Mouse (Mus musculus) left cerebral cortex, adult 2 months (tissue): ENCODE measurements around the gene Focad. TPM values are rescaled to one million over a fixed set of nuclear protein-coding genes. Genes with fewer than 3 reads are reported as not detected.

Source experiments
- DNase-seq, 2 experiments: peaks; one replicate each; pipeline ENCODE4 v3.0.0; 2021 to 2022; ENCODE audit warnings: low spot score in 2 of 2, mixed read lengths in 1 of 2; ENCODE audit errors: extremely low spot score in 1 of 2
- H3K27ac ChIP-seq: fragments of 200-600 bp; 2 replicates; pipeline ENCODE4 v1.8.1; 2022
- H3K4me3 ChIP-seq: fragments of 200-600 bp; 2 replicates; pipeline ENCODE4 v1.8.1; 2022
- CTCF ChIP-seq: fragments of 200-600 bp; IDR thresholded peaks from 2 replicates; pipeline ENCODE4 v1.8.1; 2022; ENCODE audit warnings: antibody characterized with exemption, mild to moderate bottlenecking, moderate library complexity
- intact Hi-C: fragments of 180-260 bp; cut with DNase I; formaldehyde crosslinking; loops from one replicate; pipeline ENCODE4 v1.15.1; 2025
- total RNA-seq, 2 experiments: library from RNA; stranded (reverse); gene quantifications; 2 replicates each; pipeline ENCODE4 v1.2.3; 2021

Gene Focad
- total RNA-seq, 2 experiments from 2014 or later = 50.7 to 54.7 TPM

GRCm38 (mm10) chr4:88231375-88231774 lies 136.9 kb downstream of the Focad start:
- intact Hi-C loops = no loop called here
- H3K4me3 ChIP-seq = no peak overlapping the region
- TF ChIP-seq CTCF = no peak
- no peak for DNase-seq
- H3K27ac ChIP-seq = no peak overlapping the region

- intact Hi-C loops = loop anchor here (5.0 kb wide), 1 partner anchor 204 kb away; the partner anchor contains the start of gene Mllt3
- H3K4me3 ChIP-seq = no peak overlapping the region
- H3K27ac ChIP-seq = no peak overlapping the region
- DNase-seq = no peak
- TF ChIP-seq CTCF = no peak
These were observed 141.5 kb downstream of the Focad start for GRCm38 (mm10) chr4:88235941-88236340.

GRCm38 (mm10) chr4:88236926-88237756 lies 142.7 kb downstream of the Focad start:
- Histone ChIP-seq H3K4me3 (no peak overlapping the region), H3K27ac (peak overlapping the region; percentile 29; the same call in 1 of the 2 replicates)
- intact Hi-C loops = loop anchor here (5.0 kb wide), 1 partner anchor 205 kb away; the partner anchor contains the start of gene Mllt3

GRCm38 (mm10) chr4:88238351-88238750 lies 143.9 kb downstream of the Focad start:
- no peak for TF ChIP-seq CTCF
- DNase-seq = no peak
- Histone ChIP-seq H3K27ac (peak overlapping the region; percentile 56), H3K4me3 (no peak overlapping the region)
- intact Hi-C loops = loop anchor here (5.0 kb wide), 1 partner anchor 206 kb away; the partner anchor contains the start of gene Mllt3

More at GRCm38 (mm10) chr4:88236926-88237756, 142.7 kb downstream of the Focad start:
- TF ChIP-seq CTCF = no peak
- DNase-seq = no peak

- H3K4me3 ChIP-seq = no peak overlapping the region
- intact Hi-C loops = no loop called here
- TF ChIP-seq CTCF = peak; percentile 27
- no peak for DNase-seq
- H3K27ac ChIP-seq = no peak overlapping the region
These were observed 149.4 kb downstream of the Focad start for GRCm38 (mm10) chr4:88243834-88244233.

GRCm38 (mm10) chr4:88245494-88245893 lies 151.1 kb downstream of the Focad start:
- Histone ChIP-seq H3K27ac (peak overlapping the region; percentile 33; the same call in 1 of the 2 replicates), H3K4me3 (no peak overlapping the region)
- no peak for TF ChIP-seq CTCF
- DNase-seq = no peak
- intact Hi-C loops = no loop called here

- no peak for TF ChIP-seq CTCF
- H3K4me3 ChIP-seq = no peak overlapping the region
- no peak for DNase-seq
- intact Hi-C loops = no loop called here
- no peak overlapping the region for H3K27ac ChIP-seq
These were observed 166.9 kb downstream of the Focad start for GRCm38 (mm10) chr4:88261349-88261748.

- no peak overlapping the region for H3K4me3 ChIP-seq
- intact Hi-C loops = no loop called here
- no peak for DNase-seq
- H3K27ac ChIP-seq = peak overlapping the region; percentile 62
- no peak for TF ChIP-seq CTCF
These were observed 170.1 kb downstream of the Focad start for GRCm38 (mm10) chr4:88264536-88264935.

- no peak for DNase-seq
- Histone ChIP-seq H3K27ac (no peak overlapping the region), H3K4me3 (no peak overlapping the region)
- no peak for TF ChIP-seq CTCF
- intact Hi-C loops = no loop called here
These were observed 176.1 kb downstream of the Focad start for GRCm38 (mm10) chr4:88270408-88271067.

- peak overlapping the region; percentile 4; the same call in 1 of the 2 replicates for H3K27ac ChIP-seq
- TF ChIP-seq CTCF = no peak
- intact Hi-C loops = no loop called here
These were observed 181.2 kb downstream of the Focad start for GRCm38 (mm10) chr4:88275571-88276041.

GRCm38 (mm10) chr4:88276058-88276734 lies 181.8 kb downstream of the Focad start:
- Histone ChIP-seq H3K27ac (no peak overlapping the region), H3K4me3 (no peak overlapping the region)
- no peak for TF ChIP-seq CTCF
- intact Hi-C loops = no loop called here
- no peak for DNase-seq

More at GRCm38 (mm10) chr4:88275571-88276041, 181.2 kb downstream of the Focad start:
- no peak overlapping the region for H3K4me3 ChIP-seq
- no peak for DNase-seq

GRCm38 (mm10) chr4:88278524-88278923 lies 184.1 kb downstream of the Focad start:
- no peak for DNase-seq
- Histone ChIP-seq H3K27ac (no peak overlapping the region), H3K4me3 (no peak overlapping the region)
- no peak for TF ChIP-seq CTCF
- intact Hi-C loops = no loop called here
